Mouse (Mus musculus): ENCODE results near the gene Trim60. TPM values are rescaled to one million over a fixed set of nuclear protein-coding genes. Genes with fewer than 3 reads are reported as not detected.

Gene Trim60
- total and polyA plus RNA-seq, 3 experiments, result not detected

DNA sequence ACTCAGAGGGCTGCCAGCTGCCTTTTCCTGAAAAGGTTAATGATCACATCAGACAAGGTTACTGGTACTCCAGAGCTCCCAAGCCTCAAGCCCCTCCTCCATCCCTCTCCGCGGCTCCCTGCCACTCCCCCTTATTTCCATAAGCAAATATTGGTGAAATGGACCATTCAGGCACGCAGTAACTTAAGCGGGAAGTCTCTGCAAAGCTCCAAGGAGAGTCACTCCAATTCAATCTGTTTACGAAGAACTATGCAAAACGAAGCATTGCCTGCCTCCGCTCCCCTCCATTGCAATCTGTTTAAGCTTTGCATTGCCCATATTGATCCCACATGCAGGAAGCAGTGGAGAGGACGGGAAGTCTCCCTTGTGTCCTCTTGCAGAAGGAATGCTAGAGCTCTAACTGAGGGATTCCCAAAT, 18.7 kb upstream of the Trim60 start, which contains the start of gene Apela:
TSS of gene Apela (minus strand) at position 220 of the 417 bp plus-strand sequence.
- Histone ChIP-seq H3K27me3 (ENCODE audit: control insufficient read depth, insufficient read depth, low read length) (0 out of 2 replicates have a peak, but pooled peaks cover 2% of the 10 kb centered on the region), H3K4me3 (no peak within 1 kb of the TSS), H3K9ac (ENCODE audit: low read depth, low read length) (no peak within 1 kb of the TSS), H3K27ac (no peak within 1 kb of the TSS), H3K36me3 (ENCODE audit: control insufficient read depth, insufficient read depth, low read length) (no peaks in the 10 kb centered on the region), H3K4me1 (ENCODE audit: control insufficient read depth, insufficient read depth, low read length) (peaks cover 2% of the 10 kb centered on the region), H3K79me2 (replicated peaks; ENCODE audit: control insufficient read depth, insufficient read depth, low read length) (no peaks in the 10 kb centered on the region)
- WGBS, result 2% methylated on average over 8 of the region's 8 CpGs
- DNase-seq, result no peak
- intact Hi-C loops (cut with DNase I), result no loop called here
- TF ChIP-seq EP300 (IDR thresholded peaks at IDR 0.05; ENCODE audit: insufficient read depth, low read depth, low read length) (no peak), CTCF (IDR thresholded peaks at IDR 0.05) (no peak), POLR2A (IDR thresholded peaks at IDR 0.05; ENCODE audit: insufficient read depth, low read depth, low read length) (no peak)

DNA sequence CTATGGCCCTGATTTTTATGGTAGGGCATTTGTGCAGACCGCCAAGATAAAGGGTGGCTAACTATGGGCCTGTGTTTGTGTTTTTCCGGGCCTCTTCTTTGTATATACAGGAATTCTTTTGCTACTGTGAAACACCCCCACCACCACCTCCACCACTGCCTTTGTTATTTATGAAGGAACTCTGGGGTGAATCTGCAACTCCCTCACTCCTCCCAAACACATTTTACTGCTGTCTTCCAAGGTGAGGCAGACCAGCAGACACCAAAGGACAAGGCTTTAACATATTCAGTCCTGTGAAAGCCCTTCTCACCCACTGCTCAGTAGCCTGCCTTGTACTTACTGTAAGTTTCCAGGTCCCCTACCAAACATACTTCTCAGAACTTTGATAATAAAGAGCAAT, 15.8 kb upstream of the Trim60 start:
- H3K9ac ChIP-seq (ENCODE audit: low read depth, low read length), result no peak overlapping the region

DNA sequence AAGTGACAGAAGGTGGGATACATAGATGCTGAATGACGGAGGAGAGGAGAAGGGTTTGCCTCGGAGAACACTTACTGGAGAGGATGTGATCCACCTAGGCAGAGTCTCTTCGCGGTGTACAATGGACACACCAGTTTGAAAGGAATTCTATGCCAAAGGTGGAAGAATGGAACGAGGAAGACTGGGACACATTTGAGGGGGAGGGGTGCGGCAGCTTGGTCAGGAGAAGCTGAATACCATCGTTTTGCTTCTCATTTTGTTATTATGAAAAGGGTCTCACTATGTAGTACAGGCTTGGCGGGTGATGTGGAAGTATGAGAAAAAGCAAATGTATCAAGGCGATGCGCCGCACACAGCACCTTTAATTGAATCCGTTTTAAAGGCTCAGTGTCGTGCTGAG, 14.7 kb upstream of the Trim60 start:
- Histone ChIP-seq H3K27ac (no peak overlapping the region), H3K36me3 (ENCODE audit: control insufficient read depth, insufficient read depth, low read length) (no peaks in the 10 kb centered on the region), H3K4me3 (no peak overlapping the region), H3K27me3 (ENCODE audit: control insufficient read depth, insufficient read depth, low read length) (0 out of 2 replicates have a peak, but pooled peaks cover 2% of the 10 kb centered on the region), H3K79me2 (replicated peaks; ENCODE audit: control insufficient read depth, insufficient read depth, low read length) (no peaks in the 10 kb centered on the region), H3K4me1 (ENCODE audit: control insufficient read depth, insufficient read depth, low read length) (peaks cover 2% of the 10 kb centered on the region), H3K9ac (ENCODE audit: low read depth, low read length) (no peak overlapping the region)
- intact Hi-C loops (cut with DNase I), result no loop called here
- no peak for TF ChIP-seq CTCF (IDR thresholded peaks at IDR 0.05)
- 84% methylated on average over 13 of the region's 13 CpGs for WGBS
- DNase-seq, result no peak

More for the DNA sequence above, 15.8 kb upstream of the Trim60 start:
- Histone ChIP-seq H3K27me3 (ENCODE audit: control insufficient read depth, insufficient read depth, low read length) (0 out of 2 replicates have a peak, but pooled peaks cover 2% of the 10 kb centered on the region), H3K4me3 (no peak overlapping the region), H3K4me1 (ENCODE audit: control insufficient read depth, insufficient read depth, low read length) (peaks cover 2% of the 10 kb centered on the region), H3K27ac (no peak overlapping the region), H3K36me3 (ENCODE audit: control insufficient read depth, insufficient read depth, low read length) (no peaks in the 10 kb centered on the region), H3K79me2 (replicated peaks; ENCODE audit: control insufficient read depth, insufficient read depth, low read length) (no peaks in the 10 kb centered on the region)
- intact Hi-C loops (cut with DNase I), result no loop called here
- no peak for DNase-seq
- TF ChIP-seq EP300 (IDR thresholded peaks at IDR 0.05; ENCODE audit: insufficient read depth, low read depth, low read length) (no peak), POLR2A (IDR thresholded peaks at IDR 0.05; ENCODE audit: insufficient read depth, low read depth, low read length) (no peak), CTCF (IDR thresholded peaks at IDR 0.05) (no peak)
- WGBS, result 67% methylated on average over 2 of the region's 2 CpGs

DNA sequence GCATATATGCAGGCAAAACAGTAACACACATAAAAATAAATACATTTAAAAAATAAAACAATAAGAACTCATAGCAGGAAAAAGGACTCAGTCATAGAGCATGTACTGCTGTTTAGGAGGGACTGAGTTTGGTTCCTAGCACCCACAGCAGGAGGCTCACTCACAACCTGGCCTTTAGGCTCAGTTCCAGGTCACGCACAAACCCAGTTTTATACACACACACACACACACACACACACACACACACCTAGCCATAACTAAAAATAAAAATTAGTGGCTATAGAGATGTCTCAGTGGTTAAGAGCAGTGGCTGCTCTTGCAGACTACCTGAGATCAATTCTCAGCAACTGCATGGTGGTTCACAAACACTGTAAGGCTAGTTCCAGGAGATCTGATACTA, 13.7 kb upstream of the Trim60 start:
- Histone ChIP-seq H3K79me2 (replicated peaks; ENCODE audit: control insufficient read depth, insufficient read depth, low read length) (no peaks in the 10 kb centered on the region), H3K27me3 (ENCODE audit: control insufficient read depth, insufficient read depth, low read length) (0 out of 2 replicates have a peak, but pooled peaks cover 2% of the 10 kb centered on the region), H3K9ac (ENCODE audit: low read depth, low read length) (no peak overlapping the region), H3K27ac (no peak overlapping the region), H3K36me3 (ENCODE audit: control insufficient read depth, insufficient read depth, low read length) (no peaks in the 10 kb centered on the region), H3K4me1 (ENCODE audit: control insufficient read depth, insufficient read depth, low read length) (no peaks in the 10 kb centered on the region; the same call in 1 of the 2 replicates), H3K4me3 (no peak overlapping the region)
- DNase-seq, result no peak
- TF ChIP-seq POLR2A (IDR thresholded peaks at IDR 0.05; ENCODE audit: insufficient read depth, low read depth, low read length) (no peak), EP300 (IDR thresholded peaks at IDR 0.05; ENCODE audit: insufficient read depth, low read depth, low read length) (no peak), CTCF (IDR thresholded peaks at IDR 0.05) (no peak)
- WGBS, result 100% methylated on average over 1 of the region's 1 CpGs
- intact Hi-C loops (cut with DNase I), result no loop called here

DNA sequence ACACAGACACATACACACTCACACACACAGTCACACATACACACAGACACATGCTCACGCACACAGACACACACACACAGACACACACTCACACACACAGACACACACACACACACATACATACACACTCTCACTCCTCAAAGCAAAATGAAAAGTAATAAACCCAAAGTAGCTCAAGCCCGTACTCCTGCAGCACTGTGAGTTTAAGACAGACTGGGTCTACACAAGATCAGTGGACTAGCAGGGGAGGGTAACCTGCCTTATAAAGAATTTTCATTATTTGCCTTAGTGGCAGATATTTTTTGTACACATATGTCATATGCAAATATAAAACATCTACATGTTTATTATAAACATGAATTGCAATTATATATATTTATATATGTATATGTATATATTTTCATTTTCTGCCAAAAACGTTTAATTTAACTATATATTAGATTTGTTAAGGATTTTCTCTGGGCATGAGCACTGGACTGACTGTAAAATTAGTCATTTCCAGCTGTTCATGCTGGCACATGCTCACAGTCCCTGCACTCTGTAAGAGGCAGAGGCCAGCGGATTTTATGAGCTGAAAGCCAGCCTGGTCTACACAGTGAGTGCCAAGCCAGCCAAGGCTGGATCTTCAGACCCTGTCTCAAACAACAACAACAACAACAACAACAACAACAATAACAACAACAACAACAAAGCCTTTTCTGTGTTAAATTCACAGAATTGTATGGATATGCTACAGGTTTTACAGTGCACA, 12.5 kb upstream of the Trim60 start:
- no peak for DNase-seq
- 70% methylated on average over 4 of the region's 4 CpGs for WGBS
- Histone ChIP-seq H3K4me3 (no peak overlapping the region), H3K36me3 (ENCODE audit: control insufficient read depth, insufficient read depth, low read length) (no peaks in the 10 kb centered on the region), H3K79me2 (replicated peaks; ENCODE audit: control insufficient read depth, insufficient read depth, low read length) (no peaks in the 10 kb centered on the region), H3K4me1 (ENCODE audit: control insufficient read depth, insufficient read depth, low read length) (no peaks in the 10 kb centered on the region; the same call in 1 of the 2 replicates), H3K27ac (no peak overlapping the region), H3K27me3 (ENCODE audit: control insufficient read depth, insufficient read depth, low read length) (0 out of 2 replicates have a peak, but pooled peaks cover 2% of the 10 kb centered on the region), H3K9ac (ENCODE audit: low read depth, low read length) (no peak overlapping the region)
- intact Hi-C loops (cut with DNase I), result no loop called here
- TF ChIP-seq CTCF (IDR thresholded peaks at IDR 0.05) (no peak), POLR2A (IDR thresholded peaks at IDR 0.05; ENCODE audit: insufficient read depth, low read depth, low read length) (no peak), EP300 (IDR thresholded peaks at IDR 0.05; ENCODE audit: insufficient read depth, low read depth, low read length) (no peak)

DNA sequence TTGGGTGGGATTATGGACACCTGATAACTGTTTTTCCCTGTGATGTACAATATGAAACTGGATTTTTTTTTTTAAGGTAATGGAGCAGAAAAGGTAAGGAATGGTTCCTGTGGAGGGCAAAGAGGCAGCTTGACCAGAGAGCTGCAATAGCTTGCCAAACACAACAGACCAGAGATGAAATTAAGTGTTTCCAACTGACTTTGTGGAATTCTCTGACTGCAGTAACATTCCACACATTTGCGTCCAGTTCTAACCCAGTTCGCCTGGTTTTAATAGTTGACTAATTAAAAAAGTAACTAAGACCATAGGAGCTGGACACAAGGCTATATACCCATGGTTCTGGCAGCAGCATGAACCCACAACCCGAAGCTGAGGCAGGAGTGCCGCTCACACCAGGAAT, 11.4 kb upstream of the Trim60 start:
- H3K79me2 ChIP-seq (replicated peaks; ENCODE audit: control insufficient read depth, insufficient read depth, low read length), result no peaks in the 10 kb centered on the region
- no peak for TF ChIP-seq EP300 (IDR thresholded peaks at IDR 0.05; ENCODE audit: insufficient read depth, low read depth, low read length)
- no peak for TF ChIP-seq POLR2A (IDR thresholded peaks at IDR 0.05; ENCODE audit: insufficient read depth, low read depth, low read length)
- no peak for TF ChIP-seq CTCF (IDR thresholded peaks at IDR 0.05)
- no peak for DNase-seq
- no peak overlapping the region for H3K9ac ChIP-seq (ENCODE audit: low read depth, low read length)
- H3K27ac ChIP-seq, result no peak overlapping the region
- H3K4me1 ChIP-seq (ENCODE audit: control insufficient read depth, insufficient read depth, low read length), result no peaks in the 10 kb centered on the region
- no peaks in the 10 kb centered on the region for H3K36me3 ChIP-seq (ENCODE audit: control insufficient read depth, insufficient read depth, low read length)
- 87% methylated on average over 4 of the region's 4 CpGs for WGBS
- H3K27me3 ChIP-seq (ENCODE audit: control insufficient read depth, insufficient read depth, low read length), result no peaks in the 10 kb centered on the region
- intact Hi-C loops (cut with DNase I), result no loop called here
- H3K4me3 ChIP-seq, result no peak overlapping the region

Data from heart, adult 2 months (tissue).